Mouse (Mus musculus) urinary bladder, adult 18-20 months (tissue): ENCODE data around the gene Rph3al.
A peak's percentile ranks its signal among the peaks of the same experiment; 100 is the strongest.

Source experiments
- DNase-seq, 2 experiments: peaks; one replicate each; pipeline ENCODE4 v3.0.0; 2022; ENCODE audit warnings: low spot score in 2 of 2, mixed read lengths in 2 of 2

The Rph3al gene

GRCm38 (mm10) chr11:75813085-75813484, 125.1 kb downstream of the Rph3al start:
- no peak for DNase-seq

DNA sequence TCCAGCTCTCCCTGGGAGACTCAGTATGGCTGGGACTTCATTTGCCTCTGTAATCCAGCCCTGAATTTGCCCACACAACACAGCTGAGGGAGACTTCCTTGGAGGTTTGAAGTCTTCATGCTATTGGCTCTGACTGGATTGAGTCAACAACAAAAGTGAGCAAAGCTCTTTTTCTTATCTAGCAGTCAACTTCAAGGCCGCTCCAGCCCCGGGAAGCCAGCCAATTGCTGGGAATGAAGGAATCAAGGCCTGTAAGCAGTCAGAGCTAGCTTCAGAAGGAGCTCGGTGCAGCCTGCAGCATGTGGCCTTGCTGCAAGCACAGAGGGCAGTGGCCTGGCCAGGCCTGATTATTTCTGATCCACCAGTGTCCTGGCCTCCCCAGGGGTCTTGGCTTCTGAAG, 126.3 kb downstream of the Rph3al start:
- DNase-seq = peak; percentile 47 to 85

- DNase-seq = no peak
These were observed 127.7 kb downstream of the Rph3al start for GRCm38 (mm10) chr11:75810526-75810925.

DNA sequence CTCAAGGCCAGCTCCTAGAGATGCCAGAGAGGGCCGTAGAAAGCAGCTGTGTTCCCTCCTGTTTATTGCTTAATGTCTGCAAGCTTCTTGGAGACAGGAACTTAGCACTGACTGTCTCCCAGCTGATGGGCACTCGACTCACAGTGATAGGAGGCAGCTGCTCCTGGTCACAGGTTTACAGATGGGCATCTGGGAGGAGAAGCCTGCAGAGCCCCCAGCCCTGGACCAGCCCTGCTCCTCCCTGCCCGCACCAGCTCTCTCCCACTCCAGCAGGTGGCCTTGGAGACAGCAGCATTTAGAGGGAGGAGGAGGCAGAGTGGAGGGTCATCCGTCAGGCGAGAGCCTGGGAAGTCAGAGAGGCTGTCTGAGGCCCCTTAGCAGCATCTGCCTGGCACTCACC, 130.7 kb downstream of the Rph3al start:
- no peak for DNase-seq

GRCm38 (mm10) chr11:75801771-75802550, 136.3 kb downstream of the Rph3al start:
- DNase-seq = no peak

DNA sequence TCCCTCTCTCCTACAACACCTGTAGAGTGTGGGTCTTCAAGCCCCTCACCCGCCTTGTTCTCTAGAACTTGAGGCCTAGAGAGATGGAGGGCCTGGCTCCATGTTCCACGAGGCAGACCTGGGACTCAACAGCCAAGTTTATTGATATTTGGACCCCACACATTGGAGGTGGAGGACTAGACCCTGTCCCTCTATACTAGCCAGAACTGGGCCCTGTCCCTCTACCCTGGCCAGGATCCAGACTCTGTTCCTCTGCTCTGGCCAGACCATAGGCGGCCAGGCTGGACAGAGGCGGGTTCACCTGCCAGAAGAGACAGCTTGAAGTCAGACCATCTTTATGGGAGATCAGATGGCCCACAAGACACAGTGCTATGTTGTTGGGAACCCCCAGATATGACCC, 136.9 kb downstream of the Rph3al start:
- no peak for DNase-seq

DNA sequence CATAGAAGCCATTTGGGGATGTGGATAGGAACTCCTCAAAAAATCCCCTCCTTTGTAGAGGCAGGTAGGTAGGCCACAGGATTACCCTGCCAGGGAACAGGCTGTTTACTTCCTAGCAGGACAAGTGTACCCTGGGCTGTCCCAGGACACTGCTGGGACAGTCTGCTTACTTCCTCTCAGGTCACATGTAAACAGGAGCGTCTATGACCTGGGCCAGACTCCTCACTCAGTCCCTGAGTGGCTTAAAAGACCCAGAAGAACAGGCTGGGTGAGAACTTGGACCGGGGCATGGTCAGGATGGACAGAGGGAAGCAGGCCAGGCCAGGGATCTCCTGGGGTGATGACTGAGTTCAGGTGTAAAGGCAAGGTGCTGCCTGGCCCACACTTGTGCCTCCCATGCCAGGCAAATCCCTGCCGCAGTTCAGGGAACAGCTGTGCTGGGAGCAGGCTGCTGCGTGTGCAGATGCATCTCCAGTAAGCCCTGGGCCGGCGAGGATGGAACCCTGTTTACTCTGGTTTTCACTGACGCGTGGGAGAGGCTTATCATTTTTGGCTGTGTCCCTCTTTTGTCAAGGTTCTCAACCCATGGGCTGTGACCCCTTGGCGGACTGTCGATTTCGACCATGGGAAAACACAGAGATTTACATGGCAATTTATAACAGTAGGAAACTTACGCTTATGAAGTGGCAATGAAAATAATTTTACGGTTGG, 141.5 kb downstream of the Rph3al start:
- no peak for DNase-seq

- DNase-seq = no peak
These were observed 142.2 kb downstream of the Rph3al start, which contains the start of gene Doc2b for GRCm38 (mm10) chr11:75796029-75796445. Doc2b (minus strand) TSS chr11:75796049.

DNA sequence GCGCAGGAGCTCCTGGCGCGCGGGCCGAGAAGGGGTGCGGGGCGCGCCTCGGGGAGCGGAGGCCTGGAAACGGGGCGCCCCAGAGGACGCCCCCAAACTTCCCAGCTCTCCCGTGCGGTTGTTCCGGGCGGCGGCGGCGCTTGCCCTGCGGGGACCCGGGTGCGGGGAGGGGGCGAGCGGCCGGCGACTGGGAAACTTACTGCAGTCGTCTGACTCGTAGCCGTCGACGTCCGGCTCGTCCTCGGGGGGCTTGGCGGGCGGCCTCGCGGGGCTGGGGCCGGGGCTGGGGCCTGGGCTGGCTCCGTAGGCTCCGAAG, 142.9 kb downstream of the Rph3al start:
- DNase-seq = no peak

DNA sequence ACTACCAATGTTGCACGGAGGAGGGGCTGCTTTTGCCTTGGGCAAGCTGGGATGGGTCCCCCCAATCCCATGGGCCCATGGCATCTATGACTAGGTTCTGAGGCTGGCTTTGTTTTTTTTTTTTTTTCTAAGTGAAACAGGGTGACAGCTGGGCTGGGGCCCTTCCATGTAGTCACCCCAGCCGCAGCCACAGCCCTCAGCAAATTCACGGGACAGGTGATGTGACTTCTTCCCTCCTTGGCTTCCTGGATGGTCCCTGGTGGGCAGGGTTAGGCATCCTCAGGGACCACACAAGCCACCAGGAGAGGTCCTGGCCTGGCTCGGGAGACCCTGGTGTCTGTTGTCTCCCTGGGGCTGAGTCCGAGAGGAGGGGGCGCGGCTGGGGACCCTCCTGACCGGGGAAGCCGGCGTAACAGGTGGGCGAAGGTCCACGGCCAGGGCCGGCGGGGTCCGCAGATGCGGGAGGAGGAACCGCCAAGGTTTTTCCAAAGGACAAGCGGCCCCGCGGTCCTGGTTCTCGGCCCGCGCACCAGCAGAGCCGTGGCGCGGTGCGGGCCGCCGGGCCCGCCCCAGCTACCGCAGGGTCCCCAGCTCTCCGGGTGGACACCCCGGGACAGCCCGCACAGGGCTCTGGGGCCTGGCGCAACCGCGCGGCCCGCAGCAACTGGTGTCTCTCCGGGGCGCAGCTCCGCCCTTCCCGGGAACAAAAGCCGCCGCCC, 143.5 kb downstream of the Rph3al start:
- no peak for DNase-seq

DNA sequence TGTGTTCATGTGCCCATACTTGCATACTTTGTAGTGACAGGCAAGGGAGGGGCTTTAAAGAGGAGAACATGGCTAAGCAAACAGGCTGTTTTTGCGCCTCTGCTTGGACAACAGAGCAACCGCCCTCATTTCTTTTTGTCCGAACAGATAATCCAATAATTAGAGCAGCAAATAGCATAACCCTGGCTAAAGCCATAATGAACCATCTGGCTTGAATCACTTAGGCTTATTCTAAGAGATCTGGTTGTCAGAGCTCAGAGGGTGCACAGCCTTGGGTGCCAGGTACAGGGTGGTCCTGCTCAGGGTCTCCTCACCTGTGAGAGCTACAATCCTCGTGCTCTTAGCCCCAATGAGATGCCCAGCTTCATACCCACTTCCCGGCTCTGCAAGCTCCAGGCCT, 144.9 kb downstream of the Rph3al start:
- no peak for DNase-seq

DNA sequence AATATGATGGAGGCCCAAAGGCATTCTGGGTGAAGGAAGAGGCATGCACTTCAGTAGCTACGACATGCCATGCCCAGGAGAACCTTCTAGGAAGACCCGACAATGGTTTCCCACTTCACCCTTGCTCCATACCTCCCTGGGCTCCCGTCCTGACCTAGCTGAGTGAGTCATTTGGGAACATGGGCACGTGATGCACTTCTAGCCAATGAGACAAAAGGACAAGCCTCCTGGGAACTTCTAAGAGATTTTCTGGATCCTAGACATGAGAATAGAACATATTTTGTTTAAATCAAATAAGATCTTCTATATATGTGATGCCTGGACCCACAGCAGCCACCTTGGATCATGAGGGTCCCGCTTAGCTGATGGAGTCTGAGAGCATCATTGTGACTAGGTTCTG, 145.7 kb downstream of the Rph3al start:
- DNase-seq = no peak

GRCm38 (mm10) chr11:75785897-75786296, 152.3 kb downstream of the Rph3al start:
- DNase-seq = no peak

DNA sequence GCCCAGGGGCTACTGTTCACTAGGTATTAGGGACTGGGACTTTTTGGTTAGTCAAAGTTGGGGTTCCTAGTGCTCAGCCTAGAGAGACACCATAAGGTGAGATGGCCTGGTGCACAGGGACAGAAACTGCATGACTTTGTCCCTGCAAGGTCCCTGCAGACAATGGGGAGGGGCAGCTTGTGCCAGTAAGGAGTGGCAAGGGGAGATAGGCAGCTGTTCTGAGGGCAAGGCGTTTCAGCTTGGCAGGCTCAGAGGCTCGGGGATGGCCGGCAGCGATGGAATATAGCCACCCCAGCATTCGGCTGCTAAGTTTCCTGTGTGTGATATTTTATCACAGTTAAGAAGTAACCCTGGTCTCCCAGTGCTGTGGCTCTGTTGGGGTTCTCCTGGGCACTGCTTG, 154.4 kb downstream of the Rph3al start:
- DNase-seq = no peak

DNA sequence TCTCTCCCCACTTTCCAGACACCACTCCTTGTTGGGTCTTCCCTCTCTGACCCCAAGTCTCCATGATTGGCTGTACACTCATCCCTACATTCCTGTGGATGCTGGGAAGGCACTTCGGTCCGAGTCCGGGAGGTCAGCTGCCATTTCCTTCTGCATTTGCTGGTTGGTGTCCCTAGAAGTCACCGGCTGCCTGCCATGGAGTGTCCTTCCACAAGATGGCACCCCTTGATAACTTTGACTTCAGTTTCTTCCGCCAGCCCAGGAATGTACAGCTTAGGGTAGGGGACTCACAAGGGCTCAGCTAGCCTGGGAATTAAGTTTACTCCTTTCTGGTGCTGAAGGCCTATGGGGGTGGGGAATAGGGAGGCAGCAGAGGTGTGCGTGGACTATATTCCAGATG, 156.3 kb downstream of the Rph3al start:
- peak; percentile 44 to 55 for DNase-seq
